Mouse (Mus musculus): ENCODE results near the gene Cd44.

GRCm38 (mm10) chr2:102798149-102798548, 103.3 kb downstream of the Cd44 start:
- TF ChIP-seq CTCF (IDR thresholded peaks at IDR 0.05; ENCODE audit: low read depth) (no peak), EP300 (IDR thresholded peaks at IDR 0.05; ENCODE audit: low read depth) (no peak)

All from heart, postnatal 0 days (tissue).